Mouse (Mus musculus): ENCODE data around the gene H2-T3.
"Not testable (repeated sequence)": the region's sequence is repeated elsewhere in the genome, so short reads cannot be mapped to it uniquely, and the experiment has no call there.

The H2-T3 gene

DNA sequence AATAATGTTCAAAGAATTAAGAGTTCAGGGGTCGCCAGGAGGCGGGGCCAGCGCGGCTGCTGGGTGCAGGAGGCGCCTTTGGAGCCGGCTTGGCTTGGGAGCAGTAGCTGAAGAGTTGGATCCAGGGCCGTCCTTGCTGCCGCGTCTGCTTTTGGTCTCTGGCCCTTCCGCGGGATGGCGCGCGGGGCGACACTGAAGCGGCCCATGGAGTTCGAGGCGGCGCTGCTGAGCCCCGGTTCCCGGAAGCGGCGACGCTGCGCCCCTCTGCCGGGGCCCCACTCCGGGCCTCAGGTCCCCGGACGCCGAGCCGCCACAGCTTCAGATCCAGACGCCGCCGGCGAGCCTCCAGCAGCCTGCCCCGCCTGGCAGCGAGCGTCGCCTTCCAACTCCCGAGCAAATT lies 11.1 kb downstream of the H2-T3 start:
- DNase-seq (ENCODE audit: low read depth, low spot score), result not testable (repeated sequence)

DNA sequence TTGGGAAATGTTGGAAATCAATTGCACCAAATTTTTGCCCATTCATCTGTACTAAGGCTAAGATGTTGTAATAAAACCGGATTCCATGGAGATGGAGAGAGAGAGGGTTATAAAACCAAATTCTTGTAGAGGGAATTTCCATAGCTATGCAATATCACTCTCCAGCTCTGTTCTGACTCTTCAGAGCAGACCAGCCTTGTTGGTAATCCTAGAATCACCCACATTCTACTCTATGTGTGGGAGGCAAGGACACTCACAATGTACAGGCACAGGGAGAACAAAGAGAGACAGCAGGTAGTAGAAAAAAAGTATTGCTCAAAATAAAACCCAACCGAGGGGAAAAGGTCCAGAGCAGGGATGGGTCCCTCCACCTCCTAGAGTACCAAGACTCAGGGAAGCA lies 14.0 kb downstream of the H2-T3 start:
- not testable (repeated sequence) for DNase-seq (ENCODE audit: low read depth, low spot score)

DNA sequence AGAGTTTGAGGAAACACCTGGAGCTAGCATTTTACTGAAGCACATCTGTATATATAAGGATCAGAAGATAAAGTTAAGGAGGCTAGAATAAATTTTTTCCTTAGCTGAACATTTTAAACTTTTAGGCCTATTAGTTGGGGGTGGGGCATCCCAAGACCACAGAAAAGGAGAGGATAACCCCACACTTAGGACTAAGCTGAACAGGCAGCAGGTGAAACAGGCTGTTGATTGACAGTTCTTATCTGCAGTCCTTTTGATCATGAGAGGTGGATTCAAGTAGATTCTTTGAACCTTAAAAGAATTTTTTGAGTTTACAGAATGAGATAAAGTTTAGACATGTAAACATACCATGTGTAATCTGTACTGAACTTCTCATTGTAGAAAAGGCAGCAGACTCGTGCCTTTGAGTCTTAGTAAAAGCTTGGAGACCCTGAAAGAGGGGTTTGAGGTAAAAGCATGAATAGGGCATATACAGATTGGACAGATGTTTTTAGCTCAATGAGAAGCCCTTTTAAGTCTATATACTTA lies 19.7 kb downstream of the H2-T3 start:
- no peak for DNase-seq (ENCODE audit: low read depth, low spot score)

DNA sequence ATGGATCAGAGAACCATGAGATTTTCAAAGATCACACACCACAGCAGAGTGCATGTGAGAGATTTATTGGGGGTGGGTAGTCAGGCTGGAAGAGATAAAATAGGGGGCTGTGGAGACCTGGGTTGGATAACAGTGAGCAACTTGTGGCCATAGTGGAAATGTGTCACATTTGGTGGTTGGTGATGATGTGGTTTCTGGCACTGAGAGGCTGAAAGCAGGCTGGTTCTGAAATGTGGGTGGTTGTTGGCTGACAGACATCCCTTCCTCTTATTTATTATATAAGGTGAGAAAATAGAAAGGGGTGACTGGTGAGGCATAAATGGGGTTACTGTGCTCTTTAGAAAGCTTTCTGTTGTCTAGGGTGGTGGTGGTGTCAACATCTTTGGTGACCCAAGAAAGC lies 20.3 kb downstream of the H2-T3 start:
- no peak for DNase-seq (ENCODE audit: low read depth, low spot score)

DNA sequence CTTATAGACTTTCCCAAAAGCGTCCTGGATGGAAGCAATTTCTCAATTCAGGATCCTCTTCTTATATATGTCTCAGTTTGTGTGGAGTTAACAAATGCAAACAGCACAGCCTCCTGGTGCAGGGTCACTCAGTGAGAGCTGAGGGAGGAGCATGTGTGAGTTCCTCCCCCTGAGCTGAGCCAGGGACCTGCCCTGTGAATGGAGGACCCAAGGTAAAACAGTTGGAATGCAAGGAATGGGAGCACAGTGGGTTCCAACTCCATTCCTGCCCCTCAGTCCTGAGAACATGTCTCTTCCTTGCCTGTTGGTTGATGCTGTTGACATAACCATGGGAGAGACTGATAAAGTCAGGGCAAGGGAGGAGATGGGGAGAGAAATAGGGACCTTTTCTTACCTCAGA lies 21.0 kb downstream of the H2-T3 start:
- DNase-seq (ENCODE audit: low read depth, low spot score), result not testable (repeated sequence)

DNA sequence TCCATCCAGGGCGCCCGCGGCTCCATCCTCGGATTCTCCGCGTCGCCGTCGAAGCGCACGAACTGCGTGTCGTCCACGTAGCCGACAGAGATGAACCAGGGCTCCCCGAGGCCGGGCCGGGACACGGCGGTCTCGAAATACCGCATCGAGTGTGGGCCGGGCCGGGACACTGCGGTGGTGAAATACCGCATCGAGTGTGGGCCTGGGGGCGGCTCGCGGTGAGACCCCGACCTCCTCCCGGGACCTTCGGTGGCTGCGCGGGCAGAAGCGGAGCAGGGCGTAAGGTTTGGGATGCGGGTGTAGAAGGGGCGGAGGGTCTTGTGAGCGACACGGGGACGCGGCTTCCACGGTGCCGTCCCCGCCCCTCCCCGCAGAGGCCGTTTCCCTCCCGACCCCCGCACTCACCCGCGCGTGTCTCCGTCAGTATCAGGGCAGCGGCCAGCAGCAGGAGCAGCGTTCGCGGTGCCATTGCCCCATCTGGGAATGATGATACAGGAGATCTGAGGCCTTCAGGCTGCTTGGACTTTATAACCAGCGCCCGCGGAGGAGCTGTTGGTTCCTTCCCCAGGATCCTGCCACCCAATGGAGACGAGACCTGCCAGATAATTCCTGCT lies 21.9 kb downstream of the H2-T3 start, which contains the start of gene Gm8909:
Gene Gm8909, minus strand, starts transcription at position 499 of the 614 bp plus-strand sequence.
- DNase-seq (ENCODE audit: low read depth, low spot score), result no peak

DNA sequence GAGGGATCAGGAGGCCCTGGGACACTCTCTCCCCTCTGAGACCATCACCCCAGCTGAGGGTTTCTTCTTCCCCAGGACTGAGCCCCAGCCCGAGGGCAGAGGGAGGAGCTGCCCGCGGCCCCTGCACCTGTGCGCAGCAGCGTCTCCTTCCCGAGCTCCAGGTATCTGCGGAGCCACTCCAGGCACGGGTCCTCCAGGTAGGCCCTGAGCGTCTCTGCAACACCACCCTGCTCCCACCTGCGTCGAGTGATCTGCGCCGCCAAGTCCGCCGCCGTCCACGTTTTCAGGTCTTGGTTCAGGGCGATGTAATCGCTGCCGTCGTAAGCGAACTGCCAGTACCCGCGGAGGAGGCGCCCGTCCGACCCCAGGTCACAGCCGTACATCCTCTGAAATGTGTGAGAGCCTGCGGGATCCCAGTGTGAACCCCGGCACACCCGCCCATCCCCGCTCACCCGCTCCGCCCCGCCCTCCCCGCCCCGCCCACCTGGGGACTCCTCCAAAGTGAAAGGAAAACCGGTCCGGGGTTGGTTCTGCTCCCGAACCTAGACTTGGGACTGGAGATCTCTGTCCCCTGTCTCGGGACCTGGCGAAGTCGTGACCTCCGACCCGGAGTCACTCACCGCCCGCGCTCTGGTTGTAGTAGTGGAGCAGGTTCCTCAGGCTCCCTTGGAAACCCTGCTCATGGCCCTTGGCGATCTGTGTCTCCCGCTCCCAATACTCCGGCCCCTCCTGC lies 22.6 kb downstream of the H2-T3 start:
- no peak for DNase-seq (ENCODE audit: low read depth, low spot score)

DNA sequence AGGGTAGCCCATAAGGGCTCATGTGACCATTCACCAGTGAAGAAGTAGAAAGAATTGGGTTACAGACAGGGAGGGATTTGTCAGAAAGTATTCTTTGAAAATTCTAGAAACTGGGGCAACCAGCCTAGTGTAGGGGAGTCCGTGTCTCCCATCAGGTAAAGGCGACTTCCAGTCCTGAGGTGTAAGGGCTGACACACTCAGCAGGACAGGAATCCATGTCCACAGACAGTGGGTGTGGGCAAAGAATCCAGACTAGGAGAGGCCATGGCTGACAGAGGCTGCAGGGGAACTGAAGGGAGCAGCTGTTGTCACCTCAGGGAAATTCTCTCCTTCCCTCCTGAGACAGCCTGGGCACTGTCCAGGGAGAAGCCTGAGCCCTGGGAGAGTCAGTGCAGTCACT lies 23.2 kb downstream of the H2-T3 start:
- not testable (repeated sequence) for DNase-seq (ENCODE audit: low read depth, low spot score)

DNA sequence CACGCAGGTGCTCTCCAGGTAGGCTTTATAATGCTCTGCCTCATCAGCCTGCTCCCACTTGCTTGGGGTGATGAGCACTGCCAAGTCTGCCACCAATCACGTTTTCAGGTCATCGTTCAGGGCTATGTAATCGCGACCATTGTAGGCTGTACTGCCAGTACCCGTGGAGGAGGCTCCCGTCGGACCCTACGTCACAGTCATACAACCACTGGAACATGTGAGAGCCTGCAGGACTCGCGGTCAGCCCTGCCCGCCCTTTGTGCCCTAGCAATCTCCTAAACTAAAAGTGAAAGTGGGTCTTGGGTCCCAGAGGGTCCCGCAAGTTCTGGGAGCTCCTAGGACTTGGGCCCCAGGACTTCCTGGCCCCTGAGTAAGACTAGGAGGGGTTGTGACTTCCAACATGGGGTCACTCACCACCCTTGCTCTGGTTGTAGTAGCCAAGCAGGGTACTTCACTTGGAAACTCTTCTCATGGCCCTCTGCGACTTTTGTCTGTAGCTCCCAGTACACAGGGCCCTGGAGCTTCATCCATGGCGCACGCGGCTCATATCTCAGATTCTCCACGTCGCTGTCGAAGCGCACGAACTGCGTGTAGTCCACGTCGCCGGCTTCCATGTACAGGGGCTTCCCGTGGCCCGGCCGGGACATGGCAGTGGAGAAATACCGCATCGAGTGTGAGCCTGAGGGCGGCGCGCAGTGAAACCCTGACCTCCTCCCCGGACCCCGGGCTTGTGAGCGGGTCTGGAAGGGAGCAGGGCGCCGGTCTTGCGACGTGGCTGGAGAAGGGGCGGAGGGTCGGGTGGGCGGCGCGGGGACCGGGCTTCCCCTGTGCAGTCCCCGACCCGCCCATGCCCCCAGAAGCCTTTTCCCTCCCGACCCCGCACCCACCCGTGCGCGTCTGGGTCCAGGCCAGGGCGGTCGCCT lies 28.7 kb downstream of the H2-T3 start:
- no peak for DNase-seq (ENCODE audit: low read depth, low spot score)

DNA sequence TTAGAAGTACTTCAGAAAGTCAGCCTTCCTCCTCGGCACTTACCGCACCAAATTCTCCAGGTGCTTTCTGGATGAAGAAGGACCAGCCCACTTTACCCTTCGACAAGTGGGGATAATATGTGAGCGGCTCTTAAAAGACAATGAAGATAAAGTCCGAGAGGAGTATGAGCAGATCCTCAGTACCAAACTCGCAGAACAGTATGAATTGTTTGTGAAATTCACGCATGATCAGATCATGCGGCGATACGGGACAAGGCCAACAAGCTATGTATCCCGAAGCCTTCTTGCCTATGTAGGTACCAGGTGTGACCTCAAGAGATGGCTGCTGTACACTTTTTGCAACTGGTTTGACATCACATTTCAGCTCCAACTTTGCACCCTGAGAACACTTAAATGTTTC lies 31.8 kb downstream of the H2-T3 start:
- DNase-seq (ENCODE audit: low read depth, low spot score), result not testable (repeated sequence)

DNA sequence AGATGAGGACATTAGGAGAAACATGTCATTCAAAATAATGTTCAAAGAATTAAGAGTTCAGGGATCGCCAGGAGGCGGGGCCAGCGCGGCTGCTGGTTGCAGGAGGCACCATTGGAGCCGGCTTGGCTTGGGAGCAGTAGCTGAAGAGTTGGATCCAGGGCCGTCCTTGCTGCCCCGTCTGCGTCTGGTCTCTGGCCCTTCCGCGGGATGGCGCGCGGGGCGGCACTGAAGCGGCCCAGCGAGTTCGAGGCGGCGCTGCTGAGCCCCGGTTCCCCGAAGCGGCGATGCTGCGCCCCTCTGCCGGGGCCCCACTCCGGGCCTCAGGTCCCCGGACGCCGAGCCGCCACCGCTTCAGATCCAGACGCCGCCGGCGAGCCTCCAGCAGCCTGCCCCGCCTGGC lies 32.3 kb downstream of the H2-T3 start:
- not testable (repeated sequence) for DNase-seq (ENCODE audit: low read depth, low spot score)

DNA sequence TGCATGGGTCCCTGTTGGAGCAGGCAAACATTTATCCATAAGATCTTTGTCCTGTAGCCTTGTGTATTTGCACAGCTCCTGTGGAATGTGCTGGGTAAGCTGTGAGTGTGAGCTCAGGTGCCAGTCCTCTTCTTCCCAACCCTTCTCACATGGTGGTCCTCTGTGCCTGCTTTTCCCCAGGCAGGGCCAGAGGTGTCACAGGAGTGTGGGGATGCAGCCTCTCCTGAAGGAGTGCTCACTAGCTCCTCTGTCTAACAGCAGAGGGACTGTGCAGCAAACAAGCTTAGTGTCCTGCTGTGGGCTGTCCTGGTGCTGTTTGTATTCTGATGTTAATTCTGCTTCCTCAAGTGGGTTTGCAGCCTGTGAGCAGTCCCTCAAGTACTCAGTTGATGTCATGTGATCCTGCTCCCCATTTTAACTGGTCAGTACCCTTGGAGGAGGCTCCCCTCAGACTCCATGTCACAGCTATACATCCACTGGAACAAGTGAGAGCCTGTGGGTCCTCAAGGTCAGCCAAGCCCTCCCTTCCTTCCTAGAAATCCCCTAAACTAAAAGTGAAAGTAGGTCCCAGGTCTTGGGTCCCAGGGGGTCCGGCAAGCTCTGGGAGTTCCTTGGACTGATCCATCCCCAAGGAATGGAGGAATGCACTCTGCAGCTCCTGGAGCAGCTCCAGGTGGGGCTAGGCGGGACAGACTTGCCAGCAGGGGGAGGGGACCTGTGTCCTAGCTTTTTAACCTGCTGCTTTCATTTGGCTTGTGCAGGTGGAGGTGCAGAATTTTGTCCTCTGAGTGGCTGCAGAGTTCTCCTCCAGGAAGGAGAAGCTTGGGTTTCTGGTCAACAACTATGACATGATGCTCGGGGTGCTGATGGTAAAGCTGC lies 35.6 kb downstream of the H2-T3 start:
- DNase-seq (ENCODE audit: low read depth, low spot score), result peak; percentile 18

DNA sequence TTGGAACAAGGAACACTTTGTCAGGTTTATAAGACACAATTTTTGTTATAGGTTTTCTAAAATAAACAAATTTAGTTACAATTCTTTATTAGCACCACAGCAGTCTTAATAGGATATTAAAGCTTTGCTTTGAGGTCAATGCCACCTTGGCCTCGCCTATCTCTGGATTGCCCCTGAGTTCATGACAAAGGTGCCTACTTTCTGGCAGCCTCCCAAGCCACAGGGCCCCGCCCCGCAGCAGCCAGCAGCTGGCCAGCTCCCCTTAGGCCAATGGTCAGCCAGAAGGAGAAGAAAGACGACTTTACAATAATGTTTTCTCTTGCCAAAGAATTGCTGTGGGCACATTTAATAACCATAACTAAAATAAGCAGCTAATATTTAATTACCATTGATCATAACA lies 38.9 kb downstream of the H2-T3 start:
- DNase-seq (ENCODE audit: low read depth, low spot score), result not testable (repeated sequence)

DNA sequence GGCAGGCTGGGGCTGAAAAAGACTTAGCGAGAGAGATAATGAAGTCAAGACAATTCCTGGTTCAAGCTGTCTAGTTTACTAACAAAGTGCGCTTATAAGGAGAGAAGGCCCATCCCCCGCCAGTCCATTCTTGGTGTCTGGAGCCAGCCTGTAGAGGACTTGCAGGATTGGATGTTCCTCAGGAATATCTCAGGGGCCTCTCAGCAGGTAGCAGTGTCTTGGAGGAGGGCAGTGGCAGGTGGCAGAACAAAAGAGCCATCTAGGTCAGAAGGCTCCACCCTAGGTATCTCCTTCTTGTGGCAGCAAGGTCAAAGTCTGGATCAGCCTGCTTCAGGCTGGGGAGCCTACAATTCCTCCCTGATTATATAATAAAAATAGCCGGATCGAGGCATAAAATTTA lies 41.6 kb downstream of the H2-T3 start:
- not testable (repeated sequence) for DNase-seq (ENCODE audit: low read depth, low spot score)

DNA sequence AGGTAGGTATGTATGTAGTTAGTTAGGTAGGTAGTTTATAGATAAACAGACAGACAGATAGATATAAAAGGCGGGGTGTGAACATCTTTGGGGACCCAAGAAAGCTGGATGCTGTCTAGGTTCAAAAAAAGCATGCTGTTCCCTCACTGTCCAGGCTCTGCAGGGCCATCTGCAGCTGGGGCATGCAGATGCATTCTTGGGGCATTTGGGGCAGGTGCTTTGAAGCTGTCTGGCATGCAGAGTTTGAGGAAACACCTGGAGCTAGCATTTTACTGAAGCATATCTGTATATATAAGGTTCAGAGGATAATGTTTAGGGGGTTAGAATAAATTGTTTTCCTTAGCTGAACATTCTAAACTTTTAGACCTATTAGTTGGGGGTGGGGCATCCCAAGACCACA lies 43.1 kb downstream of the H2-T3 start:
- DNase-seq (ENCODE audit: low read depth, low spot score), result not testable (repeated sequence)

DNA sequence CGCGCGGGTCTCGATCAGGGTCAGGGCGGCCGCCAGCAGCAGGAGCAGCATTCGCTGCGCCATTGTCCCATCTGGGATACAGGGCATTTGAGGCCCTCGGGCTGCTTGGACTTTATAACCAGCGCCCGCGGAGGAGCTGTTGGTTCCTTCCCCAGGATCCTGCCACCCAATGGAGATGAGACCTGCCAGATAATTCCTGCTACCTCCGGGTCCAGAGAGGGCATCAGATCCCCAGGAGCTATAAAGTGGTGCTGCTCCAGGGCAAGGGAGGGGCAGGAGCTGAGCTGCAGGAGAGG lies 44.3 kb downstream of the H2-T3 start:
- not testable (repeated sequence) for DNase-seq (ENCODE audit: low read depth, low spot score)

DNA sequence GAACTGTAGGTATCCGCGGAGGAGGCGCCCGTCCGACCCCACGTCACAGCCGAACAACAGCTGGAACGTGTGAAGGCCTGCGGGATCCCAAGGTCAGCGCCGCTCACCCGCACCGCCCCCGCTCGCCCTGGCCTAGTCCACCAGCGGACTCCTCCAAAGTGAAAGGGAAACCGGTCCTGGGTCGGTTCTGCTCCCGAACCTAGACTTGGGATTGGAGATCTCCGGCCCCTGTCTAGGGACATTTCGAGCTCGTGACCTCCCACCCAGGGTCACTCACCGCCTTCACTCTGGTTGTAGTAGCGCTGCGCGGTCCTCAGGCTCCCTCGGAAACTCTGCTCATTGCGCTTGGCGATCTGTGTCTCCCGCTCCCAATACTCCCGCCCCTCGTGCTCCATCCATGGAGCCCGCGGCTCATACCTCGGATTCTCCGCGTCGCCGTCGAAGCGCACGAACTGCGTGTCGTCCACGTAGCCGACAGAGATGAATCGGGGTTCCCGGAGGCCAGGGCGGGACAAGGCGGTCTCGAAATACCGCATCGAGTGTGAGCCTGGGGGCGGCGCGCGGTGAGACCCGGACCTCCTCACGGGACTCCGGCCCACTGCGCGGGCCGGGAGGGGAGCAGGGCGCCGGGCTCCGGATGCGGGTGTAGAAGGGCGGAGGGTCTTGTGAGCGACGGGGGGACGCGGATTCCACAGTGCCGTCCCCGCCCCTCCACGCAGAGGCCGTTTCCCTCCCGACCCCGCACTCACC lies 44.8 kb downstream of the H2-T3 start:
- DNase-seq (ENCODE audit: low read depth, low spot score), result no peak

DNA sequence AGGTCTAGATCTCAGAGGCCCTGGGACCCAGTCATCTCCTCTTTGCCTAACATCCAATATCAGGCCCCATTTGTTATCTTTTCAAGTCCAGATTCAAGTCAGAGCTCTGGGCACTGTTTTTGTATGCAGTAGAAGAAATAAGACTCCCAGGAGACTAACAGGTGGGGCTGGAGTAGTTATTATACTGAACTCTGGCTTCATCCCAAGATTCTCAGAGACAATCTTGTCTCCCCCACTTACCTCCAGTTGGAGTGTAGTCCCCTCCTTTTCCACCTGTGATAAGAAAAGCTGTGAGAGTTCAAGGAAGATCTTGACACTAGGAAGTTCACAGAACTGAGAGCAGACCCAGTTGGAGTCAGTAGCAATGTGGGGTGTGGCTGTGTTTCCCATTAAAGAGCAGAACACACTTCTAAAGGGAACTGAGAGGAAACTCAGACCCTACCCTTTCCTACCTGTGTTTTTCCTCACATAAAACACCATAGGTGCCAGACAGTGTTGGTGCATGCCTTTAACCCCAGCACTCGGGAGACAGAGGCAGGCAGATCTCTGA lies 53.7 kb downstream of the H2-T3 start:
- DNase-seq (ENCODE audit: low read depth, low spot score), result not testable (repeated sequence)
